Mouse (Mus musculus): ENCODE data around the gene Zfp787.

The Zfp787 gene

GRCm38 (mm10) chr7:6164671-6165070 is 8.9 kb upstream of the Zfp787 start:
- DNase-seq (ENCODE audit: extremely low spot score, low read depth, low spot score) = no peak

- no peak for DNase-seq (ENCODE audit: extremely low spot score, low read depth, low spot score)
These were observed 6.4 kb upstream of the Zfp787 start for GRCm38 (mm10) chr7:6162172-6162571.

GRCm38 (mm10) chr7:6161541-6161940 is 5.7 kb upstream of the Zfp787 start:
- DNase-seq (ENCODE audit: extremely low spot score, low read depth, low spot score) = no peak

- no peak for DNase-seq (ENCODE audit: extremely low spot score, low read depth, low spot score)
These were observed 3.8 kb upstream of the Zfp787 start for GRCm38 (mm10) chr7:6159604-6160003.

GRCm38 (mm10) chr7:6157479-6157878 is 1.7 kb upstream of the Zfp787 start:
- DNase-seq (ENCODE audit: extremely low spot score, low read depth, low spot score) = no peak

- DNase-seq (ENCODE audit: extremely low spot score, low read depth, low spot score) = no peak
These were observed 1.2 kb upstream of the Zfp787 start for GRCm38 (mm10) chr7:6156901-6157472.

GRCm38 (mm10) chr7:6155031-6155872 is 545 bp downstream of the Zfp787 start:
- no peak for DNase-seq (ENCODE audit: extremely low spot score, low read depth, low spot score)

- no peak for DNase-seq (ENCODE audit: extremely low spot score, low read depth, low spot score)
These were observed 1.6 kb downstream of the Zfp787 start for GRCm38 (mm10) chr7:6154164-6154563.

GRCm38 (mm10) chr7:6153131-6153530 is 2.7 kb downstream of the Zfp787 start:
- no peak for DNase-seq (ENCODE audit: extremely low spot score, low read depth, low spot score)

- DNase-seq (ENCODE audit: extremely low spot score, low read depth, low spot score) = no peak
These were observed 3.8 kb downstream of the Zfp787 start for GRCm38 (mm10) chr7:6152036-6152435.

GRCm38 (mm10) chr7:6151266-6151665 is 4.5 kb downstream of the Zfp787 start:
- no peak for DNase-seq (ENCODE audit: extremely low spot score, low read depth, low spot score)

- DNase-seq (ENCODE audit: extremely low spot score, low read depth, low spot score) = no peak
These were observed 8.1 kb downstream of the Zfp787 start for GRCm38 (mm10) chr7:6147688-6148087.

- DNase-seq (ENCODE audit: extremely low spot score, low read depth, low spot score) = no peak
These were observed 8.8 kb downstream of the Zfp787 start for GRCm38 (mm10) chr7:6146982-6147325.

GRCm38 (mm10) chr7:6146194-6146981 is 9.4 kb downstream of the Zfp787 start:
- DNase-seq (ENCODE audit: extremely low spot score, low read depth, low spot score) = no peak

GRCm38 (mm10) chr7:6145423-6146188 is 10.2 kb downstream of the Zfp787 start:
- DNase-seq (ENCODE audit: extremely low spot score, low read depth, low spot score) = no peak

- no peak for DNase-seq (ENCODE audit: extremely low spot score, low read depth, low spot score)
These were observed 11.7 kb downstream of the Zfp787 start for GRCm38 (mm10) chr7:6143991-6144531.

GRCm38 (mm10) chr7:6139295-6139694 is 16.5 kb downstream of the Zfp787 start:
- no peak for DNase-seq (ENCODE audit: extremely low spot score, low read depth, low spot score)

GRCm38 (mm10) chr7:6136497-6136896 is 19.3 kb downstream of the Zfp787 start:
- no peak for DNase-seq (ENCODE audit: extremely low spot score, low read depth, low spot score)

GRCm38 (mm10) chr7:6132646-6133045 is 23.2 kb downstream of the Zfp787 start:
- no peak for DNase-seq (ENCODE audit: extremely low spot score, low read depth, low spot score)

GRCm38 (mm10) chr7:6130346-6130745 is 25.5 kb downstream of the Zfp787 start:
- DNase-seq (ENCODE audit: extremely low spot score, low read depth, low spot score) = no peak

Data from hindlimb bud, embryonic 11.5 days (tissue).